Mouse (Mus musculus): ENCODE data around the gene Gal.

Gene Gal

DNA sequence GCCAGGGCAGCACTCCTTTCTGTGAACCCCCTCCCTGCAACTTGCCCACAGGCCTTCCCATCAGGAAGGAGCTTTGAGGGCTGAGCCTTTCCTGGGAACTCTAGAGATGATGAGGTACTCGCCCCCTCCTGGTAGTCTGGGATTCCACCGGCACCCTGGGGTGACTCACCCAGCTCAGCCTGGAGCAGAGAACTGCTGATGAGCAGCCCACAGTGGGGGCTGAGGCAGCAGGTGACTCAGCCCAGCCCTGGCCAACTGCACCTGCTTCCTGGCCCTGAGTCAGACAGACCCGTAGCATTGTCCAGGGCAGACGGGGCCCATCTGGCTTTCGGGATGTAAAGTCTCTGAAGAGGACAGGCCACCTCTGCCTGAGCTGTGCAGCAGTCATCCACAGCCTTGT, 4.9 kb upstream of the Gal start:
- no peak for DNase-seq (ENCODE audit: low read depth, low spot score)

DNA sequence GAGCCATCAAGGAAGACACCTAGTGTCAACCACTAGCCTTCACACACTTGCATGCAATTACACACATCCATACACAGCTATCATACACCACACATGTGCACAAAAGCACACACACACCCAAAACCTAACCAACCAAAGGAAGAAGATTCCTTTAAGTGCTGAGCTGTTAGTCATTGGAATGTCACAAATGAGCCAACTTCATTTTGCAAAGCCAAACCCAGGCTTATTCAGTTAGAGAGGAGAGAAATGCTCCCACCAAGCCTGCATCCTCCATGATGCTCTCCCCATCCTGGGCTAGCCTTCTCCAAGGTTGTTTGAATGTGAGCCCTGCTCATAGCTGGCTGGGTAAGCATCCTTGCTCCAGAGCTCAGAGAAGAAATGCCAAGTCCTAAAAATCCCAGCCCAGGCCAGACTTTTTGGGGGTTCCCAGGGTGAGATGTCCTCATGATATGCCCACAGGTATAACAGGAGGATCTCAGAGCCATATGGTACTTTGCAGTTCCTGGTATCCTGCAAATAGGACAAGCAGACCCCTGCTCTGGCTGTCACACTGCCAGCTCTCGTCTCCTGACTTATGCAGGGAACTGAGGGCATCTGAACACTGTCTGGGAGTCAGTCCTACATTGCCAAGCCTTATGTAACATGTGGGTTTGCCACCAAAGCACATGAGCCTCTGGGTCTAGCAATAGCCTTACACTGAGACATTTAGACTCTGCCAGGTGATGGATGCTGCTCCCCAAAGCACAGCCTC, 8.6 kb downstream of the Gal start:
- no peak for DNase-seq (ENCODE audit: low read depth, low spot score)

DNA sequence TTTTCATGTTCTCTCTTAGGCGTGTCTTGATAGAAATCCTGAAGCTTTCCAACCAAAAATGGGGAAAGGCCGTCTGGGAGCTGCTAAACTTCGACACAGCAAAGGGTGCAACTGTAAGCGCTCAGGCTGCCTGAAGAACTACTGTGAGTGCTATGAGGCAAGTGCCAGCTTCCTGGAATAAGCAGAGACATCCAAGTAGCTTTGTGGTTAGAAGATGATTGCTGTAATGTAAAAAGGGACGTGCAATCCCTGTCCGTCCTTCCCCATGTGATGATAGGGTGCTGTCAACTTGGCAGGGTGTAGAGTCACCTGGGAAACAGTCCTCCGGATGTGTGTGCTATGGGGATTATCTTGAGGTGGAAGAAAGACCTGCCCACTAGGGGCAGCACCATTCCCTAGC, 10.3 kb downstream of the Gal start:
- DNase-seq (ENCODE audit: low read depth, low spot score) = no peak

DNA sequence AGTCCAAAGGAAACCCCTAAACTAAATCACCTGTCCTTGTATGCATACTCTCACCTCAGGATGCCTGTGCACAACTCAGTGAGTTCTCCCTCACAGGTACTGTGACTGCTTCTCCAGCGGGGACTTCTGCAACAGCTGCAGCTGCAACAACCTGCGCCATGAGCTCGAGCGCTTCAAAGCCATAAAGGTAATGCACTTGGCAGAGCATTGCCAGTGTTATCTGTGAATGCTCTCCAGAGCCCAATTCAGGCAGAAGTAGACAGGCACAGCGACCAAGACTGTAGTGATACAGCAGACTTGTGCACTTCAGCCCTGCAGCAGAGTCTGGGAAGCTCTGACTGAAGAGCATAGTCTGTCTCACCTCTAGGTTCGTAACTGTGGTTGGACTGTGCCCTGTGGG, 12.0 kb downstream of the Gal start:
- no peak for DNase-seq (ENCODE audit: low read depth, low spot score)

DNA sequence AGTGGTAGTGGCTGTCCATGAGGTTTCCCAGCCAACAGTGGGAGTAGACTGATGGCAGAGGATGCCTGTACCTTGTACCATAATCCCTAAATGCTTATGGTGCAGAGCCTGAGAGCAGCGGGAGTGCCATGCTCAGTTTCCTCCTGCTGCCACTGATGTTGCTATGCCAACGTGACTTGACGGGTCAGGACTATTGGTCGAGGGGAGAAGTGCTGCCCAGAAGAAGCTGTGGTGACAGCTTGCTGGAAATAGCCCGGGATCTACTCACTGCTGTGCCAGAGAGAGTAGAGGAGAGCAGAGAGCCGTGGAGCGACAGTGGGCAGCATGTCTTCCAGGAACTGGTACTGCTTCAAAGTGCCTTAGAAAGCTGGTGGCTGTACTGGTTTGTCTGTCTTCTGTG, 12.4 kb downstream of the Gal start:
- no peak for DNase-seq (ENCODE audit: low read depth, low spot score)

DNA sequence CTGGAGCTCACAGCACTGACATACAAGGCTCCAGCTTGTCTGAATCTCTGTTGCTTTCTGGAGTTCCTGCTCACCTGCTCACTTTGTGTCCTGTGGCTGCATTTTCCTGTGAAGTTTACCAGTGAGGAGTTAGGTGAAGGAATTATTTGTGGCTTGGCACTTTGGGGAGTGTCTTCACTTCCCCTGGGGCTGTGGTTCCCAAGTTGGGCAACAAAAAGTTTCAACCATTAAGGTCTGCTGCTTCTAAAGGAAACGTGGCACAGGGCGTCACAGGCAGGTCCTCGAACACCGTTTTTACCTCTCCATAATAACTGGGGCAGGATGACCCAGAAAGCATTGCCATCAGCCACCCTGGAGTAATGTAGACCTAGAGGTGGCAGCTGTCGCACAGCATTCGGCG, 12.8 kb downstream of the Gal start:
- DNase-seq (ENCODE audit: low read depth, low spot score) = no peak

DNA sequence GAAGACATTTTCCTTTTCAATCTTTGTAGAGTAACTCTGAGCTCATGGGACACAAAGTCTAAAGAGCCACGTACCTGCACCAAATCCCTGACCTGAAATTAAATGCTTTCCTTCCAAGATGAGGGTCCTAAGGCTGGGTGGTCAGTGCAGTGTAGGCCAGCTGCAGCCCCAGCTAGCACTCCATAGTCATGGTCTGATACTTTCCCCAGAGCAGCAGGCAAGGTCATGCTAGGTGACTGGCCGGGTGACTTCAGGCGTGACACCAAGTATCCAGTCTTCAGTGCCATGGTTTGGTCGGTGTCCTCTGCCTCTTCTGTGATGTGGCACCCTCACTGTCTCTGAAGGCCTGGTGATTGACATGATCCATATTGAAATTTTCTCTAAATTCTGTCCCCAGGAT, 14.3 kb downstream of the Gal start:
- DNase-seq (ENCODE audit: low read depth, low spot score) = no peak

DNA sequence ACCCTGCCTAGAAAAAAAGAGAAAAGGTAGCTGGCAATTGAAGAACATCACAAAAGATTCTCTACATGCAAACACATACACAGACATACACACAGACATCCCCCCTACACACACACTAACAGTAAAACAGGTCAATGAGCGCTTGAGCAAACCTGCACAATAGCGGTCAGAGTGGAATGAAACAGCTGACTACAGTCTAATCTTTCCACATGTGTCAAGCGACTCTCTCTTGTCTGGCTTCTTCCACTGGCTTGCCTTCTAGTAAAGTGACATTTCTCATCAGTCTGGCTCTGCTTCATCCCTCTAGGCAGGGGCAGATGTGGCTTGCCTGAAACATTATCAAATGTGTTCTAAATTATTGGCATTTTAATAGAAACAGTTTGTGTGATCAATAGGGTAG, 20.1 kb downstream of the Gal start:
- no peak for DNase-seq (ENCODE audit: low read depth, low spot score)

DNA sequence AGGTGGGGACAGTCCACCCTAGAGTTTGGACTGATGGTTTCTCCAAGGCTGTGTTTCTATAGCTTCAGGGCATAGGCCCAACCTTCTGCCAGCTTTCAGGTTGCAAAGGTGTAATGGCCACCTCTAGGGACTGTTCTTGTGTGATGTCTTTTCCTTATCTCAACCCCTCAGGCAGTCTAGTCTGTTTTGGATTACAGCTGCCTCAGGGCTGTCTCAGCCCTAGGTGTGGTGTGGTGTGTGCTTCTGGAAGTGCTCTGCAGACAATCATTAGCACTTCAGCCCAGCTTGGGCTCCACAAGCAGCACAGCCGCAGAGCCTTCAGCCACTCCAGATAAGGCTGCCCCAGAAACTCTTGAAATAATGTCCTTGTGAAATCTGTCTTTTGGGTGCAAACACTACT, 22.0 kb downstream of the Gal start:
- no peak for DNase-seq (ENCODE audit: low read depth, low spot score)

DNA sequence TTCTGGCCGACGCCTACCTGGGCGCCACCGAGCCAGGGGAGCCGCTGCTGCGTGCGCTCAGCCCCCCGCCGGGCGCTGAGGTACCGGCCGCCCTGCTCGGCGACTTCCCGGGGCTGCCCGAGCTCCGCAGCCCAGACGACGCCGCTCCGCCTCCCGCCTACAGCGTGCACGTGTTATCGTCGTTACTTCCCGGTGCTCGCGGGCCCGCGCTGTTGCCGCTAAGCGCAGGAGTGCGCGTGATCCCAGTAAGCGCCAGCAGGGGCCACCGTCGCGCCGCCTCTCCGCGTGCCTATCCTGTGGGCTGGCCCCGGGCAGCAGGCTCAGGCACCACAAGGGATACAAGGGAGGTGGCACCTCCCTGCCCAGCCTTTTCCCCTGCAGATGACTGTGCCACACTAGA, 25.3 kb downstream of the Gal start:
- DNase-seq (ENCODE audit: low read depth, low spot score) = peak; percentile 75

DNA sequence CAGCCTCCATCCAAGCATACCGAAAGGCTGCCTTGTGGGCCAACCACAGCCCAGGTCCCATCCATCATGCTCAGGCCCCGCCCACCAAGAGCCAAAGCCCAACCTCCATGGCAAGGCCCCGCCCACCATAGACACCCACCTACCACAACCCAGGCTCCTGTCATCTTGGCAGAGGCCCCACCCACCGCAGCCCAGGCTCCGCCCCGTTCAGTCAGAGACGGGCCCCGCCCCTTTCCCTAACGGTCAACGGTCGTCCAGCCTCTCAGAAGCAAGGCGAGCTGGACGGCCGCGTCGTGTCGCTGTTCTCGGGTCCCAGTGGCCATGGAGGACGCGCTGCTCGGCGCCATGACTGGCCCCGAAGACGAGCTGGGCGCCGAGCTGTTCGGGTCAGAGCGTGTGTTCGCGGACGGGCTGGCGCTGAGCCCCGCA, 25.7 kb downstream of the Gal start, which contains the start of gene Tesmin:
Gene Tesmin, plus strand, starts transcription at position 229 of the 429 bp plus-strand sequence.
- DNase-seq (ENCODE audit: low read depth, low spot score) = peak; percentile 77

DNA sequence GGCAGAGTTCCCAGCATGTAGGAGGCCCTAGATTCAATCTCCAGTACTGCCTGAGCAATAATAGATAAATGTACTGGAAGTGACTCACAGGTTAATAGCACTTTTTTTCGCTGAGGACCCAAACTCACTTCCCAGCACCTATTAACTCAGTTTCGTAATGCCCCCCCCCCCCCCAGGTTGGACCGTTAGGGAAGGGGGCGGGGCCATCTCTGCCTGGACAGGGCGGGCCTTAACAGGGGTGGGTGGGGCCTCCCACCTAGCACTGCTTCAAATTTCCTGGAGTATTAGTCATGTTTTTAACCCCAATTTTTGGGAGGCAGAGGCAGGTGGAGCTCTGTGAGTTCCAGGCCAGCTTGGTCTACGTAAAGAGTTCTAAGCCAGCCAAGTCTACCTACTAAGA, 26.3 kb downstream of the Gal start:
- DNase-seq (ENCODE audit: low read depth, low spot score) = no peak

DNA sequence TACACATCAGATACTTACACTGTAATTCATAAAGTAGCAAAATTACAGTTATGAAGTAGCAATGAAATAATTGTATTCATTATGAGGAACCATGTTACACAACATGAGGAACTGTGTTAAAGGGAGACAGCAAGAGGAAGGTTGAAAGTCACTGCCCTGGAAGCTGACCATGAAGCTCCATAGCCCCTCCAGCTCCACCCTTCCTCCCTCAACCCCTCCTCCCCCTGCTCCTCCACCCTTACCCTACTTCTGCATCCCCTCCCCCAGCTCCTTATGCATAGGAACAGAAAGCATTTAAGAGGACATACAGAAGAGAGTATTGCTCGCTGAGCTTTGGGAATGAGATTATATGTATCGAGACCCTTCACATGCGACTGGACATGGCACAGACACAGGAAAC, 35.7 kb downstream of the Gal start:
- DNase-seq (ENCODE audit: low read depth, low spot score) = peak; percentile 47

DNA sequence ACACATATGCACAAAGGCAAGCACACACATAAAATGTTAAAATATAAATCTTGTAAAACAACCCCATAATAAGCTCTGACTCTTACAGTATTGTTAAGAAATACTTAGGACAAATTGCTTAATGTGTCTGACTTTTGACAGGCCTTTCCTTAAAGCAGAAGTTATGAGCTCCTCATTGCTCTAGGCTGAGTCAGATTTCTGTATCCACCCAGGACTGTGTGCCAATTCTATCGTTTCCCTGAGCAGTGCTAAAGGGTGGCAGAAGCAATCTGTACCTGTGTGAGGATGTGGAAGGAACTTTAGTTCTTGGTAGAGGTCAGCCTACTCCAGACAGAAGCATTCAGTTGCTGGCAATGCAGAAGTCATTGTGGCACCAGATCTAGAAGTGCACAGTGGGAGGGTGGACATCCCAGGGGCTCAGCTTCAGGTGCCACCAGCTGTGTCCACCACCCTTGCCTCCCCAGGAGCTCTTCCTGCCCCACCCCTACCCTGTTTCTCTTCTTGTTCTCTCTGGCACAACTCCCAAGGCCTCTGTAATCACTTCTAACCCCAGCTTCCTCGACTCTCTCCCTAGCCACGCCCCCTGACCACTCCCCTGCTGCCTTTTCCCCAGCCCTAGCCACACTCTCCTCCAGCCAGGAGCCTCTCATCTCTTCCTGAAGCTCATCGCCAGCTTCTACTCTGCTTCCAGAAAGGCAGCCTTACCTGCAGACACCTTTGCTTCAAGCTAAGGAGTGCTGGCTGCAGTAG, 37.2 kb downstream of the Gal start:
- no peak for DNase-seq (ENCODE audit: low read depth, low spot score)

DNA sequence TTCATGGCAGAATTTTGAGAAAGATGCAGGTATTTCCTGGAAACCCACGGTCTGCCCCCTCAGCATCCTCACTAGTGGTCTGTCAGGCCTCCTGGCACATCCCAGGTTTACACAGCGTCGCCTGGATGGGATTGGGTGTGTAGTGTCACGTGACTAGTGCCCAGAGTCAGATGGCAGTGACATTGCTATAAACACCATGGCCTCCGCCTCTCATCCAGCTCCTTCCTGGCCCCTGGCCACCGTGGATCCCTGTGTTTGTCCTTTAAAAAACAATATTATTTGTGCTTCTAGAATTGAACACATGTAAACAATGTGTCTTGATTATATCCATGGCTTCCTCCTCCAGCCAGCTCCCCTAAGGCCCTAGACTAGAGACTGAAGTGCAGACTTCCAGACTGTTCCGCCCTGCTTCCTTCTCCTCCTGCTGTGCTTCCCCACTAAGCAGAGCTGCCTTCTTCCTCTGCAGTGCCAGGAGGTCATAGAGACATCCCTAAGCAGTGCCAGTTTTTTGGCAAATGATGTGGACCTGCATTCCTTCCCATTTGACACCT, 38.3 kb downstream of the Gal start:
- DNase-seq (ENCODE audit: low read depth, low spot score) = no peak

DNA sequence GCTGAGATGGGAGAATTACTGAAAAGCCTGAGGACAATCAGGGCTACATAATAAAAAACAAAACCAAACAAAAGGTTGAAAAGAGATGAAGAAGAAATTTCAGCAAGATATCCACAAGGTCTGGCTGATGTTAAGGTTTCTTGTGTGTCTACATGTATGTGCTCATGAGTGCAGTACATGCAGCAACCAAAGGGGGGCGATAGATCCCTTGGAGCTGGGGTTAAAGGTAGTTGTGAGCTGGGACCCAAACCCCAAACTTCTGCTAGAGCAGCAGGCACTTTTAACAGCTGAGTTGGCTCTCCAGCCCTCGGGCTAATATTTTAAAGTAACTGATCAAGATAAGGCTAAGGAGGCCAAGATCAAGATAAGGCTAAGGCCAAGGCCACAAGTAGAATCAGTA, 40.3 kb downstream of the Gal start:
- DNase-seq (ENCODE audit: low read depth, low spot score) = no peak

DNA sequence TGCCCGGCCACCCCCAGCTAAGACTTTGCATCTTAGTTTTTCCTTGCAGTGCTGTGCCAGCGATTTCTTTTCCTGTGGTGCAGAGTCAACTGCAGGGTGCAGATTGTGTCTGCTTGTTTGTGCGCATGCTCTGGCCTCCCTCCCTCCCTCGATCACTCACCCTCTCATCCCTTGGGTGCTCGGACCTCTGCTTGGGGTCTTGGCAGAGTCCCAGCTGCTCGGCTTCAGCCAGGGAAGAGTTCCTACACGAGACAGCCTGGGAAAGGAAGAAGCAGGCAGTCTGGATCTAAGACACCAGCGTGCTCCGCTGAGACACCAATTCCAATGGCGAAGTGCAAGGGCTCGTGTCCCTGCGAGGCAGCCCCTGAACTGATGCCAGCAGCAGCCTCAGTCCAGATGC, 41.0 kb downstream of the Gal start:
- no peak for DNase-seq (ENCODE audit: low read depth, low spot score)

DNA sequence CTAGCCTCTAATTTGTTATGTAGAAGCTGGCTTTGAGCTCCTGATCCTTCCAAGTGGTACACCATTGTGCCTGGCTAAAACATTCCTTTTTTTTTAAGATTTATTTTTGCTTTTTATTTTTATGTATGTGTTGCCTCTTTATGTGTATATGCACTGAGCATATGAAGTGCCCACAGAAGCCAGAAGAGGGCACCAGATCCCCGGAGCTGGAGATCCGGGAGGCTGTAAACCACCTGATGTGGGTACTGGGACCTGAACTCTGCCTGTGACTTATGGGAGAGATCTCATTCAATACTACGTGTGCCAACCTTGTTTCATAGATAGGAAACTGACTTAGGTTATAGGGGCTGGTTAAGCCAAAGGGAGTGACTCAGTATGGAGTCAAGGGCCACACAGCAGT, 46.1 kb downstream of the Gal start:
- DNase-seq (ENCODE audit: low read depth, low spot score) = no peak

DNA sequence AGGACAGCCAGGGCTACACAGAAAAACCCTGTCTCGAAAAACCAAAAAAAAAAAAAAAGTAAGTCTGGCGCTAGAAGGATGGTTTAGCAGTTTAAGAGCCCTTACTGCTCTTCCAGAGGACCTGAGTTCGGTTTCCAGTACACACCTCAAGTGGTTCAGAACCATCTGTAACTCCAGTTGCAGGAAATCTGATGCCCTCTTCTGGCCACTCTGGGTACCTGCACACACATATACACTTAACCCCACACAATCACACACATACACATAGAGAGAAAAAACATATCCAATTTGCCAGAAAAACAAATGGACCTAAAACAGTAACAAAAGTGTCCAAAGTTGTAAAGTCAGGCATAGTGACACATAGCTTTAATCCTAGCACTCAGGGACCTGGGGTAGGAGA, 49.3 kb downstream of the Gal start:
- DNase-seq (ENCODE audit: low read depth, low spot score) = no peak

DNA sequence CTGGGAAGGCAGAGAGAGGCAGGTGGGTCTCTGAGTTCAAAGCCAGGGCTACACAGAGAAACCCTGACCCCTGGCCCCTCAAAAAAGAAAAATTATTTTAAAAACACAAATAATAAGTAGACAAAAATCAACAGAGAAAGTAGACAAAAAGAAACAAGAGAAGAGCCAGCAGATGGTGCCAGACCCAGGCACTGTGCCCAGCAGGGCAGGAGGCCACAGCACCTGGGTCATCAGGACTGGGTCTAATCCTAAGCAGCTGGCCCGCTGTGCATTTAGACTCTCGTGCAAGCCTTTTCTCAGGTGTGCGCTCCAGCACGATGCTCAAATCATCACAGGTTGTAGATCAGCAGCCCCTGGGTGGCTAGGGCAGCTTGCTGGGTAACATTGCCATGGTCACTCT, 50.8 kb downstream of the Gal start:
- no peak for DNase-seq (ENCODE audit: low read depth, low spot score)
